Mouse (Mus musculus): ENCODE data around the gene Pbx4. TPM values are rescaled to one million over a fixed set of nuclear protein-coding genes. Genes with fewer than 3 reads are reported as not detected.

Pbx4 gene
- total RNA-seq, 1 experiment = 5.2 TPM

DNA sequence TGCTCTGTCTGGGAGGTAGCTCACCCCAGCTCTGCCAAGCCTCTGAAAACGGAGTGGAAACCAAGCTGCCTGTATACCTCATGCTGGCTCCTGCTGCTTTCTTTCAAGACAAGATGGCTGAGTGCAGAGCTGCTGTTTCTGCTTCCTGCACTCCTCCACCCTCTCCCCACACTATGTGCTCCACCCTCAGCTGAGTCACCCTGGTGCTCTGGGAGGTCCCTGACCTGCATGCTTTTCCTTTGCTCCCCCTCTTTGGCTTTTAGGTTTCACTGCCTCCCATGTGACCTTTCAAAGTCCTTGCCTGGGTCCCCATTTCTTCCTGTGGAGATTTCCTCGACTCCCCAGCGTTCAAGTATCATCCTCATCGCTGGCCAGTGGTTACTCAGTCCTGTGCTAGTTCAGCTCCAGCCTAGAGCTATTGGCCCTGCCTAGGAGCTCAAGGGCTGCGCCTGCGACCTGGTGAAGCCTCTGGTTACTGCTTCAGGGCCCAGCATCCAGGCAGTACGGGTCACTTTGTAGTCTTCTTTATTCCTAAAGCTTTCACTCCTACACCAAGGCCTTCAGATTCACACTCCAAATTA is 18.7 kb downstream of the Pbx4 start:
- TF ChIP-seq ZC3H11A (IDR thresholded peaks at IDR 0.05; ENCODE audit: borderline replicate concordance, low read depth, low read length) = no peak
- TF ChIP-seq MAFK (IDR thresholded peaks at IDR 0.05; ENCODE audit: insufficient read depth, low read depth, low read length) = 0 out of 2 replicates have a peak, but pooled peaks have one; percentile 14
- in situ Hi-C loops (cut with MboI; ENCODE audit: low sequenced_read_pairs in 2 of 2, unreplicated experiment in 2 of 2) = no loop called here
- Histone ChIP-seq H3K4me3 (ENCODE audit: insufficient read depth in 1 of 2, low read depth in 1 of 2, low read length in 2 of 2, poor library complexity in 1 of 2, severe bottlenecking in 1 of 2) (no peak overlapping the region), H3K36me3 (ENCODE audit: control insufficient read depth, insufficient read depth, low read length, poor library complexity, severe bottlenecking) (no peaks in the 10 kb centered on the region), H3K27ac (ENCODE audit: insufficient read depth, low read depth, low read length, poor library complexity, severe bottlenecking) (peak overlapping the region; percentile 64), H3K4me1 (ENCODE audit: control insufficient read depth in 2 of 2, insufficient read depth in 2 of 2, low read length in 2 of 2, poor library complexity in 1 of 2) (peaks cover 18% of the 10 kb centered on the region in 2 experiments), H3K9me3 (ENCODE audit: control insufficient read depth, insufficient read depth, low read depth, low read length) (no peaks in the 10 kb centered on the region), H3K9ac (ENCODE audit: insufficient read depth, low read depth, low read length, poor library complexity, severe bottlenecking) (peak overlapping the region; percentile 49; the same call in 1 of the 2 replicates)
- no peak for DNase-seq (ENCODE audit: low read depth, low spot score)

- in situ Hi-C loops (cut with MboI; ENCODE audit: low sequenced_read_pairs in 2 of 2, unreplicated experiment in 2 of 2) = no loop called here
- Histone ChIP-seq H3K36me3 (ENCODE audit: control insufficient read depth, insufficient read depth, low read length, poor library complexity, severe bottlenecking) (no peaks in the 10 kb centered on the region), H3K4me1 (ENCODE audit: control insufficient read depth in 2 of 2, insufficient read depth in 2 of 2, low read length in 2 of 2, poor library complexity in 1 of 2) (peaks cover 7 to 11% of the 10 kb centered on the region in 2 experiments), H3K4me3 (ENCODE audit: insufficient read depth in 1 of 2, low read depth in 1 of 2, low read length in 2 of 2, poor library complexity in 1 of 2, severe bottlenecking in 1 of 2) (no peak overlapping the region), H3K9ac (ENCODE audit: insufficient read depth, low read depth, low read length, poor library complexity, severe bottlenecking) (no peak overlapping the region), H3K9me3 (ENCODE audit: control insufficient read depth, insufficient read depth, low read depth, low read length) (no peaks in the 10 kb centered on the region), H3K27ac (ENCODE audit: insufficient read depth, low read depth, low read length, poor library complexity, severe bottlenecking) (no peak overlapping the region)
- TF ChIP-seq ZNF384 (IDR thresholded peaks at IDR 0.05; ENCODE audit: low read depth, low read length) (no peak), MAFK (IDR thresholded peaks at IDR 0.05; ENCODE audit: insufficient read depth, low read depth, low read length) (no peak), ZC3H11A (IDR thresholded peaks at IDR 0.05; ENCODE audit: borderline replicate concordance, low read depth, low read length) (no peak), CHD2 (IDR thresholded peaks at IDR 0.05; ENCODE audit: low read depth, low read length) (no peak), HCFC1 (IDR thresholded peaks at IDR 0.05; ENCODE audit: borderline replicate concordance, insufficient read depth, low read length) (no peak)
- DNase-seq (ENCODE audit: low read depth, low spot score) = no peak
Measured at GRCm38 (mm10) chr8:69853869-69854268, 21.6 kb downstream of the Pbx4 start.

GRCm38 (mm10) chr8:69860807-69861206 is 28.5 kb downstream of the Pbx4 start:
- H3K4me1 ChIP-seq (ENCODE audit: control insufficient read depth in 2 of 2, insufficient read depth in 2 of 2, low read length in 2 of 2, poor library complexity in 1 of 2) = peaks cover 0 to 2% of the 10 kb centered on the region in 2 experiments; a peak in 1 of 4 replicates
- no peak for TF ChIP-seq CHD2 (IDR thresholded peaks at IDR 0.05; ENCODE audit: low read depth, low read length)
- TF ChIP-seq MAFK (IDR thresholded peaks at IDR 0.05; ENCODE audit: insufficient read depth, low read depth, low read length) = no peak
- TF ChIP-seq HCFC1 (IDR thresholded peaks at IDR 0.05; ENCODE audit: borderline replicate concordance, insufficient read depth, low read length) = no peak
- no peak for TF ChIP-seq ZNF384 (IDR thresholded peaks at IDR 0.05; ENCODE audit: low read depth, low read length)
- TF ChIP-seq ZC3H11A (IDR thresholded peaks at IDR 0.05; ENCODE audit: borderline replicate concordance, low read depth, low read length) = no peak
- H3K36me3 ChIP-seq (ENCODE audit: control insufficient read depth, insufficient read depth, low read length, poor library complexity, severe bottlenecking) = no peaks in the 10 kb centered on the region
- H3K4me3 ChIP-seq (ENCODE audit: insufficient read depth in 1 of 2, low read depth in 1 of 2, low read length in 2 of 2, poor library complexity in 1 of 2, severe bottlenecking in 1 of 2) = no peak overlapping the region
- no peak overlapping the region for H3K27ac ChIP-seq (ENCODE audit: insufficient read depth, low read depth, low read length, poor library complexity, severe bottlenecking)
- no peak for DNase-seq (ENCODE audit: low read depth, low spot score)
- in situ Hi-C loops (cut with MboI; ENCODE audit: low sequenced_read_pairs in 2 of 2, unreplicated experiment in 2 of 2) = no loop called here
- no peak overlapping the region for H3K9ac ChIP-seq (ENCODE audit: insufficient read depth, low read depth, low read length, poor library complexity, severe bottlenecking)
- H3K9me3 ChIP-seq (ENCODE audit: control insufficient read depth, insufficient read depth, low read depth, low read length) = no peaks in the 10 kb centered on the region

DNA sequence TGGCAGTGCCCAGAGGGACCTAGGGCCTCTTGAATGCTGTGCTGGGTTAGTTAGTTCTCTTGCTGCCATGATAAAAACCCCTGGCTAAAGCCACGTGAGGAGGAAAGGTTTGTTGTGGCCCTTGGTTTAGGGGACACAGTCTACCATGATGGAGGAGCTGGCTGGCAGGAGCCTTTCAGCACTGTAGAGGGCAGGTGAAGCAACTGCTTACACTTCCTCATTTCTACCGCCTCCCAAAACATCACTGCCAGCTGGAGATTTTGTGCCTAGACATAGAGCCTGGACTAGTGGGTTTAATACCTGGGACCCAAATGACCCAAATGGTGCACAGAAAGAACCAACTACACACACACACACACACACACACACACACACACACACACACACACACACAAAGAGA is 29.0 kb downstream of the Pbx4 start:
- Histone ChIP-seq H3K9me3 (ENCODE audit: control insufficient read depth, insufficient read depth, low read depth, low read length) (no peaks in the 10 kb centered on the region), H3K9ac (ENCODE audit: insufficient read depth, low read depth, low read length, poor library complexity, severe bottlenecking) (no peak overlapping the region), H3K36me3 (ENCODE audit: control insufficient read depth, insufficient read depth, low read length, poor library complexity, severe bottlenecking) (no peaks in the 10 kb centered on the region), H3K4me1 (ENCODE audit: control insufficient read depth in 2 of 2, insufficient read depth in 2 of 2, low read length in 2 of 2, poor library complexity in 1 of 2) (peaks cover 0 to 2% of the 10 kb centered on the region in 2 experiments; a peak in 1 of 4 replicates), H3K27ac (ENCODE audit: insufficient read depth, low read depth, low read length, poor library complexity, severe bottlenecking) (no peak overlapping the region), H3K4me3 (ENCODE audit: insufficient read depth in 1 of 2, low read depth in 1 of 2, low read length in 2 of 2, poor library complexity in 1 of 2, severe bottlenecking in 1 of 2) (no peak overlapping the region)
- no peak for DNase-seq (ENCODE audit: low read depth, low spot score)
- in situ Hi-C loops (cut with MboI; ENCODE audit: low sequenced_read_pairs in 2 of 2, unreplicated experiment in 2 of 2) = no loop called here
- no peak for TF ChIP-seq MAFK (IDR thresholded peaks at IDR 0.05; ENCODE audit: insufficient read depth, low read depth, low read length)
- TF ChIP-seq ZNF384 (IDR thresholded peaks at IDR 0.05; ENCODE audit: low read depth, low read length) = no peak
- TF ChIP-seq ZC3H11A (IDR thresholded peaks at IDR 0.05; ENCODE audit: borderline replicate concordance, low read depth, low read length) = no peak
- no peak for TF ChIP-seq CHD2 (IDR thresholded peaks at IDR 0.05; ENCODE audit: low read depth, low read length)
- TF ChIP-seq HCFC1 (IDR thresholded peaks at IDR 0.05; ENCODE audit: borderline replicate concordance, insufficient read depth, low read length) = no peak
